Mouse (Mus musculus): ENCODE measurements around the gene Zfp735.

The Zfp735 gene

GRCm38 (mm10) chr11:73688478-73688877, at the start of gene Zfp735:
Gene Zfp735 (plus strand): TSS chr11:73688778.
- no peak for DNase-seq

- DNase-seq, result no peak
Measured at GRCm38 (mm10) chr11:73759115-73759514, 70.5 kb downstream of the Zfp735 start.

Measured in embryo, embryonic 11 days (tissue).